Mouse (Mus musculus): Measurements from ENCODE around the gene Sbds. TPM values are rescaled to one million over a fixed set of nuclear protein-coding genes. Genes with fewer than 3 reads are reported as not detected.
A peak's percentile ranks its signal among the peaks of the same experiment; 100 is the strongest.

The Sbds gene
- polyA plus RNA-seq, 1 experiment, result 18.7 TPM

DNA sequence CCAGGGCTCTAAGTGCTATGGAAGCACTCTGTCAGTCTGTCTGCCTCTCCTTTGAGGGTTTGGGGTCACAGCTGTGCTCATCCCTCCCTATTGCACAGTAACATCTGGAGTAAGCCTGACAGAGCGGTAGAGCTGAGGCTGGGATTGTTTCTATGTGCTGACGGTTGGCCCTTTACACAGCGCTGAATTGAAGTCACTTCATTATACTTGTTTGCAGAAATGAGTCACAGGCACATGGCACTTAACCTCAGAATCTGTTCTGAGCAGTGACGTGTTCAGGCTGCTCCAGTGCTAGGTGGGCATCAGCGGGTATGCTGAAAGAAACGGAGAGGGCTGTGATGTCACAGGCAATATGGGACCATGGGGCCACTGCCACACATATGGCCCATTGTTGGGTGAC, 17.7 kb upstream of the Sbds start:
- Histone ChIP-seq H3K27me3 (ENCODE audit: control insufficient read depth, insufficient read depth, low read length) (no peaks in the 10 kb centered on the region), H3K27ac (ENCODE audit: insufficient read depth, low read length) (no peak overlapping the region), H3K36me3 (ENCODE audit: control insufficient read depth, insufficient read depth, low read length) (peaks cover 18% of the 10 kb centered on the region), H3K4me1 (ENCODE audit: control insufficient read depth, insufficient read depth, insufficient read length) (no peaks in the 10 kb centered on the region), H3K4me3 (ENCODE audit: extremely low read depth, insufficient read depth, insufficient read length) (no peak overlapping the region)
- no peak for TF ChIP-seq POLR2A (IDR thresholded peaks at IDR 0.05; ENCODE audit: low read depth, low read length)
- no peak for TF ChIP-seq CTCF (IDR thresholded peaks at IDR 0.05; ENCODE audit: extremely low read depth, insufficient read depth, insufficient read length, insufficient replicate concordance)
- 95% methylated on average over 6 of the region's 6 CpGs for WGBS
- no peak for DNase-seq (ENCODE audit: low read depth in 1 of 2, low spot score in 2 of 2)

DNA sequence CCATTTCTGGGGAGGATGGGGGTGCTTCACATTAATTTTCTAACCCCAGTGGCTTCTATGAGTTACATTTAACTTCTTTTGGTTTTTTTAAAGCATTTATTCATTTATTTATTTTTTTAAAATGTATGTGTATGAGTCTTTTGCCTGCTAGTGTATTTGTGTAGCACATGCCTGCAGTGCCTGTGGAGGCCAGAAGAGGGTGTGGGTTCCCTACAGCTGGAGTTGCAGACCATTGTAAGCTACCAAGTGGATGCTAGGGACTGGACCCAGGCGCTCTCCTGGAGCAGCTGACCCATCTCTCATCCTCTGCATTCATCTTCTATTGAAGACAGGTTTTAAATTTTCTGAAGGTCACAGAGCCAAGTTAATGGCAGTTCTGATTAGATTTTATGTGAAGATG, 17.0 kb upstream of the Sbds start:
- no peak overlapping the region for H3K4me3 ChIP-seq (ENCODE audit: extremely low read depth, insufficient read depth, insufficient read length)
- no peaks in the 10 kb centered on the region for H3K27me3 ChIP-seq (ENCODE audit: control insufficient read depth, insufficient read depth, low read length)
- no peak for DNase-seq (ENCODE audit: low read depth in 1 of 2, low spot score in 2 of 2)
- H3K4me1 ChIP-seq (ENCODE audit: control insufficient read depth, insufficient read depth, insufficient read length), result no peaks in the 10 kb centered on the region
- no peak overlapping the region for H3K27ac ChIP-seq (ENCODE audit: insufficient read depth, low read length)
- 97% methylated on average over 1 of the region's 1 CpGs for WGBS
- peaks cover 21% of the 10 kb centered on the region for H3K36me3 ChIP-seq (ENCODE audit: control insufficient read depth, insufficient read depth, low read length)
- TF ChIP-seq POLR2A (IDR thresholded peaks at IDR 0.05; ENCODE audit: low read depth, low read length) (no peak), CTCF (IDR thresholded peaks at IDR 0.05; ENCODE audit: extremely low read depth, insufficient read depth, insufficient read length, insufficient replicate concordance) (no peak)

DNA sequence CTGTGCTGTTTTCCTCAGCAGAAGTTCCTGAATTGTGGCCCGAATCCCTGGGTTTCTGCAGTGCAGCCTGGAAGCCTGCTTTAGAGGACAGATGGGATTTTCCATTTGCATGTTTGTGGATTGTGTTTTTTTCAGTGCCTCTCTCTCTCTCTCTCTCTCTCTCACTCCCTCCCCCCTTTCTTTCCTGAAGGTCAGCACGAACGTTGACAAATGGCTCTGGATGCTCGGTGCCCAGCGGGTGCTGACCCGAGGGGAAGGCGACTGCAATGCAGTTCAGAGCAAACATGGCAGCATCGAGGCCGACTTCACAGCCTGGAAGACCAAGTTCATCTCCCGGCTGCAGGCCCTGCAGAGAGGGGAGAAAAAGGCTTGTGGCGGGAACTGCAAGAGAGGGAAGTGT, 13.6 kb upstream of the Sbds start:
- DNase-seq (ENCODE audit: low read depth in 1 of 2, low spot score in 2 of 2), result no peak
- Histone ChIP-seq H3K27me3 (ENCODE audit: control insufficient read depth, insufficient read depth, low read length) (no peaks in the 10 kb centered on the region), H3K36me3 (ENCODE audit: control insufficient read depth, insufficient read depth, low read length) (peaks cover 23% of the 10 kb centered on the region), H3K4me1 (ENCODE audit: control insufficient read depth, insufficient read depth, insufficient read length) (no peaks in the 10 kb centered on the region), H3K27ac (ENCODE audit: insufficient read depth, low read length) (no peak overlapping the region), H3K4me3 (ENCODE audit: extremely low read depth, insufficient read depth, insufficient read length) (no peak overlapping the region)
- 87% methylated on average over 11 of the region's 11 CpGs for WGBS
- TF ChIP-seq POLR2A (IDR thresholded peaks at IDR 0.05; ENCODE audit: low read depth, low read length), result no peak
- no peak for TF ChIP-seq CTCF (IDR thresholded peaks at IDR 0.05; ENCODE audit: extremely low read depth, insufficient read depth, insufficient read length, insufficient replicate concordance)

DNA sequence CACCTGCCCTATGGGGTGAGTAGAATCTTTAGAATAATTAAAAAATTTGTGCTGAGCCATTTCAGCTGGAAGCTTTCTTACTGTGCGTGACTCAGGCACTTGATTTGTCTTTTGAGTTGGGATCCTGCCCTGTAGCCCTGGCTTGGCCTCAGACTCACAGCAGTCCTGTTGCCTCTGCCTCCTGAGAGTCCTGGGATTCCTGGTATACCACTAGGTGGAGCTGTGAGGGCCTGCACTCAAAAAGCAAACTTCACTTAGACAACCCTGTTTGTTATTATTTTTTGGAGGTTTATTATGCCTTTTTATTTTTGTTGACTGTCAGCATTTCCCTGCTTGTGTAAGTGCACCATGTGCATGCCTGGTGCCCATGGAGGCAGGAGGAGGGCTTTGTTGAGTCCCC, 12.0 kb upstream of the Sbds start:
- no peaks in the 10 kb centered on the region for H3K27me3 ChIP-seq (ENCODE audit: control insufficient read depth, insufficient read depth, low read length)
- no peaks in the 10 kb centered on the region for H3K4me1 ChIP-seq (ENCODE audit: control insufficient read depth, insufficient read depth, insufficient read length)
- no peak for DNase-seq (ENCODE audit: low read depth in 1 of 2, low spot score in 2 of 2)
- H3K4me3 ChIP-seq (ENCODE audit: extremely low read depth, insufficient read depth, insufficient read length), result no peak overlapping the region
- WGBS, result 92% methylated on average over 1 of the region's 1 CpGs
- H3K36me3 ChIP-seq (ENCODE audit: control insufficient read depth, insufficient read depth, low read length), result peaks cover 25% of the 10 kb centered on the region
- no peak for TF ChIP-seq POLR2A (IDR thresholded peaks at IDR 0.05; ENCODE audit: low read depth, low read length)
- TF ChIP-seq CTCF (IDR thresholded peaks at IDR 0.05; ENCODE audit: extremely low read depth, insufficient read depth, insufficient read length, insufficient replicate concordance), result peak; percentile 31; the same call in 1 of the 2 replicates
- H3K27ac ChIP-seq (ENCODE audit: insufficient read depth, low read length), result no peak overlapping the region

DNA sequence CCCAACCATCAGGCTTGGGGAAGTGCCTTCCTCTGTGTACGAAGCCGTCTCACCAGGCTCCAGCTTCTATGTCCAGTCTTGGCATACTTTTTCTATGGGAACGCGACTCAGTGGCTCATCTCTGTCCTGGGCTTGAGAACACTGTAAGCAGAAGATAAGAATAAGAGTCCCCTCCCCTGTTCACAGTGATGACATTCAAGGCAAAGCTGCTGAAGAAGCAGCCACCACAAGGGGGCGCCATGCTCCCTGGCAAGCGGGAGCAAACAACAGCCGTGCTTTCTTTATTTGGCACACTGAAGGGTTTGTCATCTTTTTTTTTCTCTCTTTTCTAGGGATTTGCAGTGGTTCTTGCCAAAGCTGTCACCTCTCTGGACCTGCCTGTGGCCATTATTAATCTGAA, 11.3 kb upstream of the Sbds start:
- no peak for DNase-seq (ENCODE audit: low read depth in 1 of 2, low spot score in 2 of 2)

DNA sequence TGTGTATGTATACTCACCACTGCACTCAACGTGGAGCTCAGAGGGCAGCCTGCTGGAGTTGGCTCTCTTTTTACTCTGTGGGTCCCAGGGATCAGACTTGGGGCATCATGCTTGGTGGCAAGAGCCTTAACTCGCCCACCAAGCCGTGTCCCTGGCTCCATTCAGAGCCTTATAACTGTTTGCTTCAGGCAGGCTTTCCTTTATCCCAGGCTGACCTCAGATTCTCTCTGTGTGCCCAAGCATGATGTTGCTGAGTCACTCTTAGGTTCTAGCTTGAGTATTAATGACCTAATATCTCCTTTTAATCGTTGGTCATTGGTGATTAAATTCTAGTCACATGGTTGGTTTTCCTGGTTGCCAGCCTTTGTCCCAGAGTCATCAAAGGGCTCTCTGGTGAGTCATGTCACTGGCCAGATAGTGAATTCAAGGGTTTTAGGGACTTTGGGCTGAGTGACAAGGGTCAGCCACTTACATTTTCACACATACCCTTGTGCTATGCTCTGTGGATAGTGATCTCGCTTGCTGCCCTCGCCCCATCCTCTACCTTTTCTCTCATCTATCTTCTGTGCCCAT, 9.2 kb upstream of the Sbds start:
- DNase-seq (ENCODE audit: low read depth in 1 of 2, low spot score in 2 of 2), result no peak
- H3K27ac ChIP-seq (ENCODE audit: insufficient read depth, low read length), result no peak overlapping the region
- H3K4me1 ChIP-seq (ENCODE audit: control insufficient read depth, insufficient read depth, insufficient read length), result no peaks in the 10 kb centered on the region
- peaks cover 18% of the 10 kb centered on the region for H3K36me3 ChIP-seq (ENCODE audit: control insufficient read depth, insufficient read depth, low read length)
- 89% methylated on average over 6 of the region's 6 CpGs for WGBS
- no peak overlapping the region for H3K4me3 ChIP-seq (ENCODE audit: extremely low read depth, insufficient read depth, insufficient read length)
- no peaks in the 10 kb centered on the region for H3K27me3 ChIP-seq (ENCODE audit: control insufficient read depth, insufficient read depth, low read length)
- TF ChIP-seq POLR2A (IDR thresholded peaks at IDR 0.05; ENCODE audit: low read depth, low read length), result no peak
- no peak for TF ChIP-seq CTCF (IDR thresholded peaks at IDR 0.05; ENCODE audit: extremely low read depth, insufficient read depth, insufficient read length, insufficient replicate concordance)

More for the DNA sequence above, 11.3 kb upstream of the Sbds start:
- H3K4me3 ChIP-seq (ENCODE audit: extremely low read depth, insufficient read depth, insufficient read length), result no peak overlapping the region
- 86% methylated on average over 7 of the region's 7 CpGs for WGBS
- peaks cover 25% of the 10 kb centered on the region for H3K36me3 ChIP-seq (ENCODE audit: control insufficient read depth, insufficient read depth, low read length)
- no peak for TF ChIP-seq POLR2A (IDR thresholded peaks at IDR 0.05; ENCODE audit: low read depth, low read length)
- TF ChIP-seq CTCF (IDR thresholded peaks at IDR 0.05; ENCODE audit: extremely low read depth, insufficient read depth, insufficient read length, insufficient replicate concordance), result peak; percentile 46; the same call in 1 of the 2 replicates
- H3K27me3 ChIP-seq (ENCODE audit: control insufficient read depth, insufficient read depth, low read length), result no peaks in the 10 kb centered on the region
- no peaks in the 10 kb centered on the region for H3K4me1 ChIP-seq (ENCODE audit: control insufficient read depth, insufficient read depth, insufficient read length)
- no peak overlapping the region for H3K27ac ChIP-seq (ENCODE audit: insufficient read depth, low read length)

DNA sequence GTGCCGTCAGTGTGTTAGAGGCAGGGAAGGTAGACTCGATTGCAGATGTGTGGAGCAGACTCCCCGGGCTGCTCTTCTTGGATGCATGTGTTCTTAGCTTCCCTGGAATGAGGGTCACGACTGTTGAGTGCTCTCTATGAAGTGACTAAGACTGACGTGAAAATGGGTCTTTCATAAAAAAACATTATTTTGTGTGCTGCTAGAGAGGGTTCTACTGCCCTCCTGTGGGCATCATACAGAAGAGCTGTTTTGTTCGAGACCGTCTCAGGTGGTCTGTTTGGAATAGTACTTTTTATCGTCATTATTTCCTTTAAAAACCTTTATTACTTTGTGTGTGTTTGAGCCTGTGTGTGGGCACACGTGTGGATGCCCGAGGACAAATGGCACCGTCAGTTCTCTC, 8.1 kb upstream of the Sbds start:
- TF ChIP-seq CTCF (IDR thresholded peaks at IDR 0.05; ENCODE audit: extremely low read depth, insufficient read depth, insufficient read length, insufficient replicate concordance), result no peak
- TF ChIP-seq POLR2A (IDR thresholded peaks at IDR 0.05; ENCODE audit: low read depth, low read length), result no peak
- H3K4me3 ChIP-seq (ENCODE audit: extremely low read depth, insufficient read depth, insufficient read length), result no peak overlapping the region
- H3K27ac ChIP-seq (ENCODE audit: insufficient read depth, low read length), result no peak overlapping the region
- no peaks in the 10 kb centered on the region for H3K27me3 ChIP-seq (ENCODE audit: control insufficient read depth, insufficient read depth, low read length)
- 79% methylated on average over 11 of the region's 11 CpGs for WGBS
- no peak for DNase-seq (ENCODE audit: low read depth in 1 of 2, low spot score in 2 of 2)
- H3K4me1 ChIP-seq (ENCODE audit: control insufficient read depth, insufficient read depth, insufficient read length), result no peaks in the 10 kb centered on the region
- peaks cover 13% of the 10 kb centered on the region for H3K36me3 ChIP-seq (ENCODE audit: control insufficient read depth, insufficient read depth, low read length)

Data from spleen, adult 2 months (tissue).